Mouse (Mus musculus) left cerebral cortex, postnatal 4 days (tissue): Measurements from ENCODE around the gene Tnpo1. TPM values are rescaled to one million over a fixed set of nuclear protein-coding genes. Genes with fewer than 3 reads are reported as not detected.
A peak's percentile ranks its signal among the peaks of the same experiment; 100 is the strongest.

Source experiments
- DNase-seq: peaks from one replicate; pipeline ENCODE4 v3.0.0-alpha.2; 2022
- intact Hi-C: fragments of 180-260 bp; cut with DNase I; formaldehyde crosslinking; loops from one replicate; pipeline ENCODE4 v1.15.1; 2025
- total RNA-seq, 2 experiments: library from RNA; stranded (reverse); gene quantifications; 2 replicates each; pipeline ENCODE4 v1.2.3; 2021

Tnpo1 gene
- total RNA-seq, 2 experiments from 2014 or later: 98.9 to 122 TPM

GRCm38 (mm10) chr13:98925486-98926212 lies 535 bp downstream of the Tnpo1 start:
- intact Hi-C loops: loop anchor here (5.0 kb wide), 1 partner anchor 177 kb away; no protein-coding TSS in a partner anchor
- peak; percentile 27 for DNase-seq

GRCm38 (mm10) chr13:98924897-98925485 lies 1.2 kb downstream of the Tnpo1 start:
- DNase-seq: no peak
- intact Hi-C loops: loop anchor here (5.0 kb wide), 1 partner anchor 177 kb away; no protein-coding TSS in a partner anchor

- no peak for DNase-seq
- intact Hi-C loops: no loop called here
Observed at GRCm38 (mm10) chr13:98922806-98923205, 3.4 kb downstream of the Tnpo1 start.

- DNase-seq: no peak
- intact Hi-C loops: no loop called here
Observed at GRCm38 (mm10) chr13:98921276-98921675, 4.9 kb downstream of the Tnpo1 start.

GRCm38 (mm10) chr13:98920300-98920699 lies 5.9 kb downstream of the Tnpo1 start:
- DNase-seq: no peak
- intact Hi-C loops: no loop called here

GRCm38 (mm10) chr13:98919695-98920094 lies 6.5 kb downstream of the Tnpo1 start:
- intact Hi-C loops: no loop called here
- DNase-seq: no peak

GRCm38 (mm10) chr13:98917851-98918250 lies 8.3 kb downstream of the Tnpo1 start:
- intact Hi-C loops: no loop called here
- DNase-seq: no peak

- intact Hi-C loops: no loop called here
- no peak for DNase-seq
Observed at GRCm38 (mm10) chr13:98915591-98915990, 10.6 kb downstream of the Tnpo1 start.

GRCm38 (mm10) chr13:98914844-98915212 lies 11.4 kb downstream of the Tnpo1 start:
- intact Hi-C loops: no loop called here
- no peak for DNase-seq

GRCm38 (mm10) chr13:98914010-98914843 lies 12.0 kb downstream of the Tnpo1 start:
- DNase-seq: no peak
- intact Hi-C loops: no loop called here

GRCm38 (mm10) chr13:98913196-98913595 lies 13.0 kb downstream of the Tnpo1 start:
- no peak for DNase-seq
- intact Hi-C loops: no loop called here

GRCm38 (mm10) chr13:98912602-98913001 lies 13.6 kb downstream of the Tnpo1 start:
- DNase-seq: no peak
- intact Hi-C loops: no loop called here

GRCm38 (mm10) chr13:98910801-98911200 lies 15.4 kb downstream of the Tnpo1 start:
- intact Hi-C loops: no loop called here
- DNase-seq: no peak

- intact Hi-C loops: no loop called here
- no peak for DNase-seq
Observed at GRCm38 (mm10) chr13:98904608-98905007, 21.6 kb downstream of the Tnpo1 start.

- intact Hi-C loops: no loop called here
Observed at GRCm38 (mm10) chr13:98902366-98903025, 23.7 kb downstream of the Tnpo1 start.

GRCm38 (mm10) chr13:98899550-98899949 lies 26.6 kb downstream of the Tnpo1 start:
- DNase-seq: no peak
- intact Hi-C loops: no loop called here

More at GRCm38 (mm10) chr13:98902366-98903025, 23.7 kb downstream of the Tnpo1 start:
- DNase-seq: no peak

- DNase-seq: no peak
- intact Hi-C loops: no loop called here
Observed at GRCm38 (mm10) chr13:98897577-98897976, 28.6 kb downstream of the Tnpo1 start.

GRCm38 (mm10) chr13:98896434-98897126 lies 29.6 kb downstream of the Tnpo1 start:
- no peak for DNase-seq
- intact Hi-C loops: no loop called here

GRCm38 (mm10) chr13:98896013-98896412 lies 30.2 kb downstream of the Tnpo1 start:
- DNase-seq: no peak
- intact Hi-C loops: no loop called here

- no peak for DNase-seq
- intact Hi-C loops: no loop called here
Observed at GRCm38 (mm10) chr13:98894900-98895299, 31.3 kb downstream of the Tnpo1 start.
